Mouse (Mus musculus): ENCODE measurements at regions not wholly inside any gene's neighbourhood (a gene's known extent, or its start where the extent isn't known, plus 50 kb on each side); places are given as distances from the start of the nearest gene placed in this dataset.

GRCm38 (mm10) chr3:149078881-149079280, 88.5 kb upstream of the Adgrl2 start:
- TF ChIP-seq POLR2A (IDR thresholded peaks at IDR 0.05; ENCODE audit: extremely low read depth, insufficient read depth, low read length) (no peak), CTCF (IDR thresholded peaks at IDR 0.05; ENCODE audit: low read depth, low read length) (no peak)
